Mouse (Mus musculus) natural killer cell, adult 2 months (primary cell): ENCODE results near the gene Nnat.

Source experiments
- DNase-seq, 2 experiments: peaks; one replicate each; pipeline ENCODE4 v3.0.0; 2022; ENCODE audit warnings: low spot score in 2 of 2

Nnat gene

DNA sequence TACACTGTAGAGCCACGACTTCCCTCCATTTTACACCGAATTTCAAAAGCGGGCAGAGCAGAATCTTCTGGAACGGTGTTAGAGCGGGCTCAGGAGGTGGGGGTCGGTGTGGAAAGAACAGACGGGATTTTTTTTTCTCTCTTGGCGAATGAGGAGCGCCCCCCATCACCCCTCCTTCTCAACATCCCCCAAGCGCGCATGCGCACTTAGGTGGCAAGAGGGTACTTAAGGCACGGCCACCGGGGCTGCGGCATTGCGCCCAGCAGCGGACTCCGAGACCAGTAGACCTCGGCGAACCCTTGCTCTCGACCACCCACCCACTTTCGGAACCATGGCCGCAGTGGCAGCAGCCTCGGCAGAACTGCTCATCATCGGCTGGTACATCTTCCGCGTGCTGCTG, at the start of gene Nnat:
TSS of gene Nnat (plus strand) at position 221 of the 400 bp plus-strand sequence.
- DNase-seq, result no peak

DNA sequence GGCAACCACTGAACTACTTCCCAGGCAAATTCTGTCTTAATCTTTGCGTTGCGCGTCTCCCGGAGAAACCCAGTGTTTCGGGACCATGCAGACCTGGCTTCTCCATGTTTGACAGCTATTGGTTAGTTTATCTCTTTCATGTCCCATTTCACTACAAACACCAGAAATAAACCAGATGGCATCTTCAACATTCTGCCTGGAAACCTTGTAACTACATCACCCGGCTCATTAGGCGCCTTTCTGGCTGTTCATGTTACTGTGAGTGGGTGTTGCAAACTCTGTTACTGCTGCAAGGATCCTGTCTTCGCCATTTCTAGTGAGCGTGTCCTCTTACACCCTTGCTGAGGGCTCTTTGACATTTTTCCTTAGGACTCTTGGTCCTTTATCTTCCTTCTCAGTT, 47.0 kb upstream of the Nnat start:
- no peak for DNase-seq

DNA sequence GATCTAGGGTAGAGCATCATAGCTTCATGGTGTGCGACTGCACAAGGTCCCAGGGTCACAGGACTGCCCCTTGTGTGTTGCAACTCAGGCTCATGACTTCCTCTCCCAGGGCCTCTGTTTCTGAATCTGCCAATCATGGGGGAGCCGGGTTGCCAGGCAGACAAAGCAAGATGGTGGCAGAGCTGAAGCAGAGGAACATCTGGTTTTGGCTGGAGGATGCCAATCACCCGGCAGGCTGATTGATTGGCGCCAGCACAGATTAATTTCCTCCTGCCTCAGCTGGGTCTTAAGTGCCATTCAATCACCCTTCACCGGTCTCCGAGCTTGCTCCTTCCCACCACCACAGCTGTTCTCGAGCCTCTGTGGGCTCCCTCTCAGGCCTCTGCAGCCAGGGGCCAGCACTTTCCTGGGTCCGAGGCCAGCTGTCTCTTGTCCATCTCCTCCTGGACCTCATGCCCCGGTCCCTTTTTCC, 46.1 kb upstream of the Nnat start:
- no peak for DNase-seq

DNA sequence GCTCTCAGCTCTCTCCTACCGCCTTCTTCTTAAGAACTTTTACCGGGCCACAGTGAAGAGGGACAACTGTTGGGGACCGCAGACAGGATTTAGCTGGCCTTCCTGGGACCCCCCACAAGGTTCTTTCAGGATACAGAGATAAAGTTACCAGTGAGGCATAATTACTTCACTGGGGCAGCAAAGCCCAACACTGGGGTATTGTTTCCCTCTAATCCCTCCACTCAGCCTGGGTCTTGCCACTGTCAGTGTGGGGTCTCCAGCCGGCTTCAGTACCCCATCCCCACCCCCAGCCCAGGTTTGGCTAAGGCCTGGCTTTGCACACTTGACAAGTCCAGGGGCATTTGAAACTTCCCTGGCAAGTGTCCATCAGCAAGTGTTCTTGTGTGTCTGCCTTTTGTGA, 45.5 kb upstream of the Nnat start:
- no peak for DNase-seq

DNA sequence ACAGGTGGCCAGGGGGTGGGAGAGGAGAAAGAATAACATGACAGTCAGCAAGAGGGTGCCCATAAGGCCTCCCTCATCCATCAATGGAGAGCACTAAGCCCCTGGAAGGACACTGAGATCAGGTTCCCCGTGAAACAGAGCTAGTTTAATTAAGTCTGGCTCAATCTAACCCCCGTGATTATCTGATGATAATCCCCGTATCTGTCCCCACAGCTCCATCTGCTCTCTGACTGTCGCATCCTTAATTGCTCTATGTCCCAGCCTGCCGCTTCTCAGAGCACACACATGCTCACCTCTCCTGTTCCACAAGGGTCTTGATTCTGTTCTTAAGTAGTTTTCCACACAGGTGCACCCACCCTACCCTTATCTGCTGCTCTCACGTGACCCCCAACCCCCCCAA, 42.4 kb upstream of the Nnat start:
- DNase-seq, result no peak

DNA sequence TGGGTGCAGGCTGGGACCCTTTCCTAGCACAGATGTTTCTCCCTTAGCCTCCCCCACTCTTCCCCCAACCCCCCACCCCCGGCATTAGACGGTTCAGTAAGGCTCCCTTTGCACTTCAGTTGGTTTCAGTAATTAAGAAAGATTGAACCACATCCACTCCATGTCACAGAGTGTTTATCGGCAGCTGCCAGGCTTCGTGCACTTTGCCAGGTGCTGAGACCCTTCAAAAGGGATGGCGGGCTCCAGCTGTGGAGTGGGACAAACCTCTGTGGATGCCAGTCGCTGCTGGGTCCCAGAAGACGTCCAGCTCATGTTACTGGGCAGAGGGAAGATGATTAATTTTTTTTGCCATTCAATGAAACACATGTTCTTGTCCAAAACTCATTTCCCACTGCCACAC, 41.4 kb upstream of the Nnat start:
- DNase-seq, result no peak

DNA sequence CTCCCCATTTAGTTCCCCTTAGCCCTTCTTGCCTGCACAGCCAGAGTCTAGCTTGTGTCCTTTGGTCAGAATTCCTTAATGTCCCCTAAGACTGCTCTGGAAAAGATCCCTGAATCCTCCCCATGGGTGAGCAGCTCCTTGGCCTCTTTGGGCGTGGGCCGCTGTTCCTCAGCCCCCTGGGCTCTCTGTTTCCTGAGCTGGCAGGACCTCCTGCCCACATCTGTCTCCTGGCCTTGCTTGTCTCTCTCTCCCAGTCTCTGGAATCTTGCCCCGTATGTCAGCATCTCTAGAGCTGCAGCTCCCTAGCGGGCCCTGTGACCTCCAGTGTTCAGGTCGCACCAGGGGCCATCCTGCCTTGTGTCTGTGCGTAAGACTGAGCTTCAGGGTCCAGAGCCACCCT, 40.4 kb upstream of the Nnat start:
- no peak for DNase-seq

DNA sequence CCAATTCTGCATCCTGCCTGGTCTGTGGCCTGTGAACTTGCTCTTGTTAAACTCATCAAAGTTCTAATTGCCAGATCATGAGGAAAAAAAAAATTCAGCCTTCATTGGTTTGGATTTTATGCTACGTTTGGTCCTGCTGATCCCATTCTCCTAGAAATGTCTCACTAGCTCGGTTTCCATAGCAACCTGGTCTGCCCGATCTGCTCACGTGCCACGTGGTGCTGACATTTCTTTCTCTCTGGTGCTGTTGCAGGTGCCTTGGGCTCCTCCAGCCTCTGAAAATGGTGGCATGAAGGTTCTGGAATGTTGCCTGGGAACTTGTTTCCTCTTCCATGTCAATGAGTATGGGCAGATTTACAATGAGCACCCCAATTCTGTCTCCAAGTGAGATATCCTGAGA, 39.4 kb upstream of the Nnat start:
- no peak for DNase-seq

DNA sequence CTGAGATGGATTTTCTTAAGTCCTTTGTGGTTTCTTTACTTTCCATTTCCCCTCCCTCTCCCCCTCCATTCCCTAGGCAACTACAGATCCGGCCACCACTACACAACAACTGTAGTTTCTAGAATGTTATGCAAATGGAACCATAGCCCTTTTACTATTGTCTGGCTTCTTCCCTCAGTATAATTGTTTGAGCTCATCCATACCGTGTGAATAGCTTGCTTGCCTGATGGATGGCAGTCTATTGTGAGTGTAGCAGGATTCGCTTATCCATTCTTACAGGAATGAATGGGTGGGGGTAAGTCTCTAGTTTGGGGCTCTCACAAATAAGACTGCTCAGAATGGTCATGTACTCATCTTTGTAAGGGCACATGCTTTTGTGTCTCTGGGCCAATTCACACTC, 37.3 kb upstream of the Nnat start:
- no peak for DNase-seq

DNA sequence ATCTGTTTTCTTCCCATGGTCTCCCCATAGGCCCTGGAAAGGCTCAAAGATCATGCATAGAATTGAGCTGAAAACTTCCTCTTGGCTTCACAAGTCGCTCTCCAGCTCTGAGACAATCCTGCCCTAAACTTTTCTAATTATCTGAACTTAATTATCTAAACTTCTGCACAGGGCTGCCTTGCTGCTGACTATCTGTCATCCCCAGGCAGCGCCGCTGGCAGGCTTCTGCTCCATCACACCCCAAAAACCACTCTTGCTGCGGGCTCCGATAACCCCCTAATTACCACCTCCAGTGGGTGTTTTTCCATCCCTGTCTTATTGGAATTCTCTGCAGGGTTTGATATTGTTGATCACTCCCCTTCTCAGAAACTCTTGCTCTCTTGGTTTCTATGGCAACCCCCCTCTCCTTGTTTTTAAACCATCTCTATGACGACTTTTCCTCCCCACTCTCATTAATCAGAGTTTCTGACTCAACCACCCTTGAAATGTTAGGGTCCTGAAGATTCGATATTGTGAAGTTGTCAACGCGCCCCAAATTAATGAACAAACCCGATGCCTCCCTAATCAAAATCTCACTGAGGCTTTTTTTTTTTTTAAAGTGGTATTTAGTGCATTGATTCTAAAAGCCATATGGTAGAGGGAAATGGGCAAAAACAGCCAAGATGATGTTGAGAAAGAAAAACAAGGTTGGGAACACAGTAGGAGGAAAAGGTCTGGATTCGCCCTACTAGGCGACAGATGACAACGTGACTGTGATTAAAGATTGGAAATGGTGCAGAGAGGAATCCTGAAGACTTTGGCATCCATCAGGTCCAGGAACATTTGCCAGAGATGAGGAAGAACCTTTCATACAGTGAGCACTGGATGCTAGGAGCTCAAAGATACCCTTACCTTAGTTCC, 29.6 kb upstream of the Nnat start:
- no peak for DNase-seq

DNA sequence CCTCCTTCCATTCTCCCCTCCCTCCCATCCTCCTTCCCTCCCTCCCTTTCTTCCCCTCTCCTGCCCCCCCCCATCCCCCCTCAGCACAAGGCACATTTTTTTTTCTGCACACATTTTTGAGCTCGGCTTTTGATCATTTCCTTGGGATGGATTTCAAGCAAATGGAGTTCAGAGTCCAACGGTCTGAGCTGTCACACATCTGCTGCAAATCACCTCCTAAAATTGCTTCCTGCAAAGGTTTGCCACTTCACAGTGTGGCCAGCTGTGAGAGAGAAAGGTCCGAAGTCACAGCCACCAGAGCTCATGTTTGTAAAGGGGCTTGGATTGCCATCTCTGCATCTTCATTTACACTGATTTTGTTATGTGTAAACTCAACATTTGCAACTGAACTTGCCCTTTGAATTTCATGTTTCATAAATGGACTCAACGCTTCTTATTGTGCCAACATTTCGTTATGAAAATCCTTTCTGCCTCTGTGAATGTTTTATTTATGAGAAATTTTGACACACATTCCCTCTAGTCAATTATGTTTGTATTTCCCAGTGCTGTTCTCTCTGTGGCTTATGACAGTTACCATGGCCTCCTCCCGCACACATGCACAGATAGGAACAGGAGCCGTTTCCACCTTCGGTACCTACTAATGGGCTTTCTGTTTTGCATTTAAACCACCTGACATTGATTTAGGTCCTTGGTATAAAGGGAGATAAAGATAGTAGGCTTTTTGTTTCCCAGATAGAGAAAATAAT, 28.0 kb upstream of the Nnat start:
- no peak for DNase-seq

DNA sequence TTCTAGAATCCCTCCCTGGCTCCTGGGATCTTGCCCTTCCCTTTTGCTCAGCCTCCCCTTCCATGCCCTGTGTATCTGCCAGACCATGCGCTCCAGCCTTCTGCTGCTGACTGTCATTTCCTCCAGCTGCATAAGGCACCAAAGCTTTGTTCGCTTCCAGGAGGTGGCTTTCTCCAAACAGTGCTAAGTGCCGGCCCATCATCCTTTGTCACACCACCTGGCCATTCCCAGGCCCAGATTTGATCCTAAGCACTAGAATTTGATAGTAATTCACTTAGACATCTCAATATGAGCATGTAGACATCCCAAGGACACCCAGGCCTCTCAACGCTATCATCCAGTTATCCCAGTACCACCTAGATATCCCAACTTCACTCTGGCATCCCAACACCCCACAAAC, 25.7 kb upstream of the Nnat start:
- DNase-seq, result no peak

DNA sequence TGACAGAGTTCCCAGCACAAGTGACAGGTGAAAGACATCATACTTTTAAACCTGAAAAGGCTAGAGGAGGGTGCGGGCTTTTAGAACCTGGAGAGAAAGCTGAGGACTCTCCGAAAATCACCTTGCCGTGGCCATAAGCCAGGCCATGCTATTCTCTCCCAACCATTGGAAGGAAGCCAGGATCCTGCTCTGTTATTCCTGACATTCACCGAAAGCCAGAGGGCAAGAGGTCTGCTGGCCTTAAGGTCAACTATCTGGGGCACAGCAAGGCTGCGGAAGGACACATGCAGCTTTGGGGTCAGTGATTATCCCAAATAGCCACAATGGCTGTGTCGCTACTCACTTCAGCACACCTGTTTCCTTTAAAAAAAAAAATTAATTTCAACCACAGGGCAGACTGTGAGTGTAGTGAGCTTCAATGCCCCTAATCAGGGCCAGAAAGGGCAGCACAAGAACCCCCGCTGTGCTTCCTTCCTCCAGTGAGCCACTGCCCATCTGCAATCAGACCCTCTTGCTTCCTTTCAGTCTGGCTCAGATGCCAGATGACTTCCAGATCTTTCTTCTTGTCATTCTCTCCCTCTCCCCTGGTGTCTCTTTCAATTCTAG, 23.3 kb upstream of the Nnat start:
- DNase-seq, result no peak

DNA sequence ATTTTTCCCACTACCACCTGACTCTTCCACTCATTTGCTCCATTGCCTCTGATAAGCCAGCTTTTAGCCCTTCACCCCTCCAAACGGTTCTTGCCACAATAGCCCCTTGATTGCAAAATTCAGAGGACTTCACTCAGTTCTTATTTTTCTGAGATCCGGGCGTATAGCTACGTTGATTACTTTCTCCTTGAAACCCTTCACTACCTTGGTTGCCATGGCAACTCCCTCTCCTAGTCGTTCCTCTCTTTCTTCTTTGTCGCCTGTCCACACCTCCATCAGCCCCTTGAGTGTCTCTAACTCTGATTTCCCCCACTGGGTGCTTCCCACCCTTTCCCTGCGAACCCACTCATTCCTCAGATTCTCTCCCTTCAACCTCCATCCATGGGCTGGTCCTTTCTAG, 22.8 kb upstream of the Nnat start:
- no peak for DNase-seq

DNA sequence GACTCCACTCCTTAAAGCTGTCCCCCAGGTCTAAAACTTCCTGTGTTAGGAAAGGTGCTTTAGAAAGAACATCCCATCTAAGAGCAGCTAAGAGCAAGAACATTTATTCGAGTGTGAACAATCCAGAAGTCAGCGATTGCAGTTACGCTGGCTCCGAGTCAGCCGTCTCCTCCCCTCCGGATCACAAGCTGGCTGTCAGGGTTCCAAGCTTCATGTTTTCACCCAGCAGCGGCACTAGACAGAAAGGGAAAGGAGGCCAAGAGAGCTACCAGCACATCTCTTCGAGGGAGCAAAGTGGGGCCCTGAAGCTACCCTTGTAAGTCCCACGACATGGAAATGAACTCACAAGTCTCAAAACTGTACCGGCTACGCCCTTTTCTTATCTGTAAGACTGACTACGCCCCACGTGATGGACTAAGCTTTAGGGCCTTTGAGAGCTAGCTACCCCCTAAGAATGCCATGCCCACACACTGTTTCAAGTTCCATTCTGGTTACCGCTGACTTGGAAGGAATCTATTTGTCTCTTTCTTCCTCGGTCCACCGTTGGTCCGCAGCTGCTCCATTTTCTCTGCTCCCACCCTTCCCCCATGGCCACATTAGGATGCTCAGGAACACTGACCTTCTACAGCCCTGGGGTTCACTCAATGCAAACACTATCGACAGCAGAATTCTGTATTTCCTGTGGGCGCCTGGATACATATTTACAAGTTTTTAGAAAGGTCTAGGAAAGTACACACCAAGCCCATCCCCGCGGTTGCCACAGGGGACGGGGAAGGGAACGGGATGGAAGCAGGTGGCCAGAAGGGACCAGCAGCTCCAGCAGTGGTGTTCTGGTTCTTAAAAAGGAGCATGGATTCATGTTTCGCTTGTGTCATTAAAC, 19.6 kb upstream of the Nnat start:
- no peak for DNase-seq

DNA sequence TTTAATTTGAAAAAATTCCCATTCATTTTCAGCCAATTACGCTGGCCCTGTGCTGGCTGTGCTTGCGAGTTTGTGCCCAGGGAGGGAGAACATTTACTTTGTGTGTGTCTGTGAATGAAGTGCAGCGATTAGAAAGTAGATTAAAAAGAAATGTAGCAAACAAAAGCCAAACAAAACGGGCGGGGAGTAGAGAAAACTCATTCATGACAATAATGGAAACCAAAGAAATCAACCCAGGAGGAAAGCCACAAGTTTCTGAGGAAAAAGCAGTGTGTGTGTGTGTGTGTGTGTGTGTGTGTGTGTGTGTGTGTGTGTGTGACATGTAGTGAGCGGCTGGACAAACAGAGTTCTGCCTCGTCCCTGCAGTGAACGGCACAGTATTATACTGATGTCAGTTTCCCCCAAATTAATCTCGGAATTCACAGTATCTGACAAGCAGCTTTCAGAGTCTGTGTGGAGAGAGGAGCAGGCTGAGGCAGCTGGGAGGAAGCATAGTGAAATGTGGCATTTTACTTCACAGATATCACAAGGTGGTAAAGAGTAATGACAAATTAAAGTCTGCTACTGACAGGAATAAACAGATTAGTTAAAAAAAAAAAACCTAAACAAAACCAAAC, 18.8 kb upstream of the Nnat start:
- no peak for DNase-seq

DNA sequence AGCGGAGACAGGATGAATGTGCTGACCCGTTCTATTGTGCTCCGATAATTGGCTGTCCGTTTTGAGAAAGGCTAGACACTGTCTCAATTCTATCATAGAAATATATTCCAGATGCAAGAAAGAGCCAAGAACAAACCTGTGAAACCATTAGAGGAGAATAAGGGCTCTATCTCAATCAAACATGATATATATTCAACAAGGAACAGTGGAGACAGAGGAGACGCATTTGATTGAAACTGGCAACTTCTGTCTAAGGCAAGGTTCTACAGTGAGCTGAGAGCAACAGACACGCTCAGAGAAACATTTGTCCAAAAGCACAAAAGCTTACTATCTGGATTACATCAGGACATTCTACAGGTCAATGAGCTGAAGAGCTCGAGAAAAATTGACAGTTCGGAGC, 18.2 kb upstream of the Nnat start:
- DNase-seq, result no peak

DNA sequence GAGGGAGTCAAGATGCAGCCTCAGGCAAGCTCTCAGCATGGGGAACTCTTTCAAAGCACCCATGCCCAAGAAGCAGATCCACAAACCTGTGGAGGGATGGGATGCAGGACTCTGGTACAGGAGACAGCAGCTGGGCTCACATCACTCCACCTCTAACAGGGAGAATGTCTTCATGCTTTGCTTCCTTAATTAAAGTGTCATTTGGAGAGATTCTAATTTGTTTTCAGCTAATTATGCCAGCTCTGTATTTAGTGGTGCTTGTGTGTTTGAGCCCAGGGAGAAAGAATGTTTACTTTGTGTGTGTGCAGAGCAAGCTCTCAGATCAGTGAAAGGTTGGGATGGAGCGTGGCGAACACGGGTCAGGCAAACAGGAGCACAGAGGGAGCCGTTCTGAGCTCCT, 17.5 kb upstream of the Nnat start:
- no peak for DNase-seq

DNA sequence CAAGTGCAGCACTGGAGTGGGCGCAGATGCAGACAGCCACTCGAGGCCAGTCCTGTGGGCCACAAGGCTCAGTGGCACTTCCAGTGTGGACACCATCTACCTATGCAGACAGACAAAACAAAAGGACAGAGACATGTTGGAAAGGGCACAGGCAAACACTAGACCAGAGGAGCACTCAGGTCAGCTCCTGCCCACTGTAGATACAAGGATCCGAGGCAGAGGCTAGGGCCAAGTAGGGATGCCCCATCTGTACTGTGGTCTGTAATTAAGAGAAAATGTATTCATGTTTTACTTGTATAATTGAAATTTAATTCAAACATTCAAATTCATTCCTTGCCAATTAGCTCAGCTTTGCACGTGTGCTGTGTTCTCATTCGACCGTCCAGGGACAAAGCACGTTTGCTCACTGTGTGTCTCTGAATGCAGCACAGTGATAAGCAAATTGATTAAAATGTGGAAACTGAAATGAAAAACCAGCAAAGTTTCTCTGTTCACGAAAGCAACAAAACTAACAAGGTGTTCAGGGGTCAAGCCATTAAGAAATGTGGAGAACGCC, 15.5 kb upstream of the Nnat start:
- DNase-seq, result no peak

DNA sequence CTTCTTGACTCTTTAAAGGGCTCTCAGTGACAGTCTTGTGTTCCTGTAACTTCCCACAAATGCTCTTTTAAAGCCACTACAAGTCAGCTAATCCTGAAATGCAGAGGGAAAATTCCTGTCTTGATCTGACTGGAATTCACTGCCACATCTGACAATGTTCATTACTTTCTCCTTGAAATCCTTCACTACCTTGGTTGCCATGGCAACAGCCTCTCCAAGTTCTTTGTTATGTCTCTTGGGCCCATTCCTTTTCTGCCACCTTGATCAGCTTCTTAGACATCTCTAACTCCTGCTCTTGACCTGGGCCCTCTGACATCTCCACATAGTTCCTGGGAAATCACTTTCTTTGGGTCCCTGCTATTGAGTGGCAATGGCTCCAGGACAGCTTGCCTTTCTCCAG, 13.2 kb upstream of the Nnat start:
- DNase-seq, result no peak

DNA sequence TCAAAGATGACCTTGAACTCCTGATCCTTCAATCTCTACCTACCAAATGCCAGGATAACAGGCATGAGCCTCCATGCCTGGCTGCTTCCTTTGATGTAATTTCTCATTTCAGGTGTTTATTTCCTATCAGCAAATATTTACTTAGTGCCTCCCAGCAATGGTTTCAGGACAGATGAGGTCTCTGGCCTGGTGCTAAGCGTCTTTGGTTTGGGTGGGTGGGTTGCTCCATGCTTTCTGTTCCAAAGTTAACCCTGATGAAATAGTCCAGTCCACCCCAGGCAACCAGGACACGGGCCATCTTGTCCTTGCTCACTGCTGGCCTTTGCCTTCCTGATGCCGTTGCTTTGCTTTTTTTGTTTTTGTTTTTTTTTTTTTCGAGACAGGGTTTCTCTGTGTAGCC, 9.6 kb upstream of the Nnat start:
- no peak for DNase-seq
